Mouse (Mus musculus) intestine, embryonic 14.5 days (tissue): ENCODE data around the gene Rims3. TPM values are rescaled to one million over a fixed set of nuclear protein-coding genes. Genes with fewer than 3 reads are reported as not detected.

Experiments
- ATAC-seq: fragments of 200-750 bp; cut with Nextera tagmentation; replicated peaks from 2 replicates; pipeline ENCODE4 v1.8.0; 2017; ENCODE audit warnings: low read depth, moderate number of reproducible peaks, moderate TSS enrichment, moderate library complexity; ENCODE audit not compliant: low FRiP score, low TSS enrichment
- DNase-seq: peaks from one replicate; pipeline ENCODE4 v3.0.0-alpha.2; 2018; ENCODE audit warnings: low spot score
- H3K27ac ChIP-seq: fragments of 300-500 bp; sonication (generic); 2 replicates; pipeline ENCODE4 v1.5.1; 2014; ENCODE audit warnings: low read depth, mild to moderate bottlenecking, control low read depth
- H3K27me3 ChIP-seq: fragments of 300-500 bp; sonication (generic); replicated peaks from 2 replicates; pipeline ENCODE4 v1.6.1; 2014; ENCODE audit warnings: low read length, control low read depth; ENCODE audit not compliant: control insufficient read depth, insufficient read depth
- H3K36me3 ChIP-seq: fragments of 300-500 bp; sonication (generic); 2 replicates; pipeline ENCODE4 v1.6.1; 2014; ENCODE audit warnings: low read length, control low read depth; ENCODE audit not compliant: control insufficient read depth, insufficient read depth
- H3K4me1 ChIP-seq: fragments of 300-500 bp; sonication (generic); replicated peaks from 2 replicates; pipeline ENCODE4 v1.6.1; 2014; ENCODE audit warnings: low read length, control low read depth, mixed read lengths; ENCODE audit not compliant: control insufficient read depth, insufficient read depth
- H3K4me2 ChIP-seq: fragments of 300-500 bp; sonication (generic); 2 replicates; pipeline ENCODE4 v1.6.1; 2014; ENCODE audit warnings: low read length
- H3K4me3 ChIP-seq: fragments of 300-500 bp; sonication (generic); 2 replicates; pipeline ENCODE4 v1.5.1; 2014; ENCODE audit warnings: low read depth, low read length, control low read depth, mixed read lengths
- H3K9ac ChIP-seq: fragments of 300-500 bp; sonication (generic); 2 replicates; pipeline ENCODE4 v1.6.1; 2014; ENCODE audit warnings: mild to moderate bottlenecking, low read length
- H3K9me3 ChIP-seq: fragments of 300-500 bp; sonication (generic); 2 replicates; pipeline ENCODE4 v1.6.1; 2016; ENCODE audit warnings: low read length, control low read depth; ENCODE audit not compliant: control insufficient read depth
- WGBS: fragments of 180-500 bp; shearing (Covaris S2); extraction: QIAGEN DNeasy Blood & Tissue Kit; methylation state at CpG from one replicate; pipeline ENCODE4 v1.1.7; 2014; 5-methylcytosine and 5-hydroxymethylcytosine counted together
- polyA plus RNA-seq: library from polyadenylated mRNA; unstranded; fragments of >200 nt; fragmentation: Nextera tagmentation; extraction: Ambion mirVana; gene quantifications from 2 replicates; pipeline ENCODE4 v1.2.1, GENCODE M21; 2014

Gene Rims3
- polyA plus RNA-seq, 1 experiment from 2014 or later: 2.2 TPM

- WGBS: 3% methylated on average over 6 of the region's 6 CpGs
- peak; percentile 89 for DNase-seq
- Histone ChIP-seq H3K27me3 (no peaks in the 10 kb centered on the region), H3K4me3 (no peak overlapping the region), H3K9ac (no peak overlapping the region), H3K36me3 (no peaks in the 10 kb centered on the region), H3K4me1 (no peaks in the 10 kb centered on the region), H3K4me2 (no peak overlapping the region), H3K27ac (no peak overlapping the region), H3K9me3 (no peaks in the 10 kb centered on the region)
- peak; percentile 64; the same call in 1 of the 2 replicates for ATAC-seq
Measured at GRCm38 (mm10) chr4:120866211-120866610, 11.6 kb downstream of the Rims3 start.

DNA sequence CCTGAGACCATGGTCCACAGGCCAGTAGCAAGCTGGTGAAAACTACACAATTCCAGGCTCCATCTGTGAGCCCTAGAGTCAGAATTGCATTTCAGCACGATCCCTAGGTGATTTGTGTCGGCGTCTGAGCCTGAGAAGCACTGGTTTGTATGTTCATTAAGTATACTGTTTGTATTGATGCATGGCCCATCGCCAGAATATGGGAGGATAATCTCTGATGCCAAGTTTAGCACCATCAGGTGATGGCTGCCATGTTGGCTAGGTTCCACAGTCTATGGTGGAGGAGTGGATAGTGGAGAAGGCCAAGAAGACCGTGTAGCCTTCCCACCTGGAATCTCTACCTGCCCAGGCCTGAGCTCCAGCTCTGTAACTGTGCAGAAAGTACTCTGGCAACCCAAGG is 13.6 kb downstream of the Rims3 start:
- Histone ChIP-seq H3K27ac (no peak overlapping the region), H3K36me3 (no peaks in the 10 kb centered on the region), H3K4me2 (no peak overlapping the region), H3K4me3 (no peak overlapping the region), H3K4me1 (no peaks in the 10 kb centered on the region), H3K9me3 (no peaks in the 10 kb centered on the region), H3K9ac (no peak overlapping the region), H3K27me3 (no peaks in the 10 kb centered on the region)
- 75% methylated on average over 5 of the region's 5 CpGs for WGBS
- ATAC-seq (no peak), DNase-seq (no peak)

GRCm38 (mm10) chr4:120868988-120869387 is 14.4 kb downstream of the Rims3 start:
- Histone ChIP-seq H3K27me3 (no peaks in the 10 kb centered on the region), H3K4me3 (no peak overlapping the region), H3K9me3 (no peaks in the 10 kb centered on the region), H3K4me1 (no peaks in the 10 kb centered on the region), H3K27ac (no peak overlapping the region), H3K9ac (no peak overlapping the region), H3K36me3 (no peaks in the 10 kb centered on the region), H3K4me2 (no peak overlapping the region)
- WGBS: 69% methylated on average over 3 of the region's 3 CpGs
- ATAC-seq (no peak), DNase-seq (no peak)

GRCm38 (mm10) chr4:120870262-120870748 is 15.7 kb downstream of the Rims3 start:
- DNase-seq: no peak
- Histone ChIP-seq H3K9me3 (no peaks in the 10 kb centered on the region), H3K4me2 (no peak overlapping the region)

DNA sequence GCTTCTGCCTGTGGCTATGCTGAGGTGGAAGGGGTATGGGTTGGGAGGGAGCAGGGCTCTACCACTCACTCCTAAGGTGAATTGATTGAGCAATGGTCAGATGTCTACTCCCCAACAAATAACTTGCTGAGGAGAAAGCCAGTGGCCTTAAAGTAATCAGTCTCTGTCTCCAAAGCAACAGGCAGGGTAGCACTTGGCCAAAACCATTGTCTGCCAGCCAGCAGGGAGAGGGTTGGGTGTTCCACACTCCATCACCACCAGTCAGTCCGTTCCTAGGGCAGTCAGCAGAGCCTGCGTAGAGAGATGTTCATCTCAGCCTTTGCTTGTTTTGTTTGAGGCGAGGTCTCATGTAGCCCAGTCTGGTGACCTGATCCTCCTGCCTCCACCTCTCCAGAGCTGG is 21.3 kb downstream of the Rims3 start:
- no peak overlapping the region for H3K9ac ChIP-seq
- 67% methylated on average over 3 of the region's 3 CpGs for WGBS
- no peak for ATAC-seq

More at GRCm38 (mm10) chr4:120870262-120870748, 15.7 kb downstream of the Rims3 start:
- no peak overlapping the region for H3K9ac ChIP-seq
- H3K4me3 ChIP-seq: no peak overlapping the region
- WGBS: 63% methylated on average over 7 of the region's 7 CpGs
- H3K4me1 ChIP-seq: no peaks in the 10 kb centered on the region
- H3K27ac ChIP-seq: no peak overlapping the region
- no peaks in the 10 kb centered on the region for H3K36me3 ChIP-seq
- ATAC-seq: no peak
- no peaks in the 10 kb centered on the region for H3K27me3 ChIP-seq

DNA sequence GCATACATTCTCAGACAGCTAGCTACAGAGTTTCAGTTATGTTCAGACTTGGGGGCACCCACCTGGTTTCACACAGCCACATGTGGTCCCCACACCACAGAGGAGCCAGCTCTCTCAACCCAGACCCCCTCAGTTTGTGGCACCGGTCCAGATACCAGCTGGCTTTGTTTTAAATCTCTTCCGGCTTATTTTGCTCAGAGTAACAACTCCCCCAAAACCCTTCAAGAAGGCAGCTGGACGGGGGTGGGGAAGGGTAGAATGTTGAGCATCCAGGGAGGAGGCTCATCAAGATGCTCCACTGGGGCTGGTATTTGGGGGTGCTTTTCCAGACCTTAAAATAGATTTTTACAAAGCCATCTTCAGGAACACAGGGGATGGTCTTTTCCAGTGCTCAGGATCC is 24.1 kb downstream of the Rims3 start:
- Histone ChIP-seq H3K4me1 (no peaks in the 10 kb centered on the region), H3K36me3 (no peaks in the 10 kb centered on the region), H3K9ac (no peak overlapping the region), H3K4me2 (no peak overlapping the region), H3K27me3 (no peaks in the 10 kb centered on the region), H3K9me3 (no peaks in the 10 kb centered on the region), H3K4me3 (no peak overlapping the region), H3K27ac (no peak overlapping the region)
- ATAC-seq (no peak), DNase-seq (no peak)
- 52% methylated on average over 3 of the region's 3 CpGs for WGBS

More for the DNA sequence above, 21.3 kb downstream of the Rims3 start:
- H3K36me3 ChIP-seq: no peaks in the 10 kb centered on the region
- no peaks in the 10 kb centered on the region for H3K4me1 ChIP-seq
- H3K9me3 ChIP-seq: no peaks in the 10 kb centered on the region
- H3K27ac ChIP-seq: no peak overlapping the region
- H3K4me2 ChIP-seq: no peak overlapping the region
- no peak overlapping the region for H3K4me3 ChIP-seq
- no peaks in the 10 kb centered on the region for H3K27me3 ChIP-seq
- DNase-seq: no peak

DNA sequence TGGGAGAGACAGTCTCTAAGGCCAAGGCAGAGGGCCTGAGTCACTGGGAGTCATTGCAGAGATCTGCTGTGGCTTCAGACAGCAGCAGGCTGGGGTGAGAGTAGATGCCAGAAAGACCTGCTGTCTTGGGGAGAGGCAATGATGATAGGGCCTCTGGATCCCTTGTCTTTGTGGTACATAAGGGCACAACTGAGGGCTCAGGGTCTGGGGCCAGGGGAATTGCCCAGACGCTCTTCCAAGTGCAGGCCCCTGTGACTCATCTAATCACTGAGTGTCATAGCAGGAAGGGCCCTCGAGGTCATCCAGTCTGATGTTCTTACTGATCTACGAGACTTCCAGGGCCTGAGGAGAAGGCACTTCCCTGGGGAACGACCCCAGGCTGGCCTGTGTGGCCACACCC is 24.8 kb downstream of the Rims3 start:
- Histone ChIP-seq H3K27me3 (no peaks in the 10 kb centered on the region), H3K9ac (no peak overlapping the region), H3K4me3 (no peak overlapping the region), H3K27ac (no peak overlapping the region), H3K4me1 (no peaks in the 10 kb centered on the region), H3K4me2 (no peak overlapping the region), H3K36me3 (no peaks in the 10 kb centered on the region), H3K9me3 (no peaks in the 10 kb centered on the region)
- ATAC-seq (no peak), DNase-seq (no peak)
- WGBS: 21% methylated on average over 4 of the region's 4 CpGs

- 54% methylated on average over 6 of the region's 6 CpGs for WGBS
- H3K4me1 ChIP-seq: peaks cover 6% of the 10 kb centered on the region; the same call in 1 of the 2 replicates
- ATAC-seq (no peak), DNase-seq (no peak)
- no peaks in the 10 kb centered on the region for H3K27me3 ChIP-seq
- H3K9ac ChIP-seq: no peak overlapping the region
- H3K4me2 ChIP-seq: no peak overlapping the region
- no peak overlapping the region for H3K27ac ChIP-seq
- H3K4me3 ChIP-seq: no peak overlapping the region
- no peaks in the 10 kb centered on the region for H3K9me3 ChIP-seq
- H3K36me3 ChIP-seq: no peaks in the 10 kb centered on the region
Measured at GRCm38 (mm10) chr4:120880731-120881432, 26.3 kb downstream of the Rims3 start.
